Mouse (Mus musculus) thymus, adult 2 months (tissue): ENCODE data around the gene Hspa4.
"Not testable (repeated sequence)": the region's sequence is repeated elsewhere in the genome, so short reads cannot be mapped to it uniquely, and the experiment has no call there.

Experiments used
- CTCF ChIP-seq: fragments of 200-500 bp; IDR thresholded peaks from 2 replicates; pipeline ENCODE4 v1.5.1; 2012; ENCODE audit warnings: mild to moderate bottlenecking, control low read depth, low read length, moderate library complexity, borderline replicate concordance; ENCODE audit not compliant: control insufficient read depth, poor library complexity, insufficient read depth; ENCODE audit errors: extremely low read depth
- POLR2A ChIP-seq: fragments of 200-500 bp; IDR thresholded peaks from 2 replicates; pipeline ENCODE4 v1.6.1; 2012; ENCODE audit warnings: mild to moderate bottlenecking, low read length, control low read depth, moderate library complexity; ENCODE audit not compliant: control insufficient read depth, poor library complexity, insufficient read depth; ENCODE audit errors: extremely low read depth

GRCm38 (mm10) chr11:53341019-53341418 is 40.8 kb upstream of the Hspa4 start:
- TF ChIP-seq CTCF, POLR2A: not testable (repeated sequence)
